Mouse (Mus musculus) CH12.LX (cell line): ENCODE measurements around the gene Ttc9c. TPM values are rescaled to one million over a fixed set of nuclear protein-coding genes. Genes with fewer than 3 reads are reported as not detected.
A peak's percentile ranks its signal among the peaks of the same experiment; 100 is the strongest.

Source experiments
- DNase-seq: peaks from one replicate; pipeline ENCODE4 v3.0.0-alpha.2; 2013; ENCODE audit errors: extremely low read depth
- H3K27ac ChIP-seq: 2 replicates; pipeline ENCODE4 v1.5.1; 2012; ENCODE audit warnings: low read depth, mild to moderate bottlenecking, control low read depth, moderate library complexity; ENCODE audit not compliant: insufficient read depth
- H3K27me3 ChIP-seq: replicated peaks from 2 replicates; pipeline ENCODE3; 2012; ENCODE audit warnings: inconsistent platforms
- H3K36me3 ChIP-seq, 2 experiments: replicated peaks in 1 of 2; 2 replicates each; pipeline versions ENCODE3 to v1.6.1; 2012; ENCODE audit warnings: inconsistent platforms in 1 of 2, low read length in 1 of 2, mild to moderate bottlenecking in 1 of 2, mixed read lengths in 1 of 2, moderate library complexity in 1 of 2; ENCODE audit not compliant: control insufficient read depth in 1 of 2, insufficient read depth in 1 of 2
- H3K4me1 ChIP-seq, 2 experiments: 2 replicates each; pipeline ENCODE4 v1.6.1; 2012; ENCODE audit warnings: inconsistent platforms in 1 of 2, moderate library complexity in 1 of 2; ENCODE audit not compliant: insufficient read depth in 2 of 2, control insufficient read depth in 1 of 2
- H3K4me2 ChIP-seq: 2 replicates; pipeline ENCODE4 v1.6.1; 2012; ENCODE audit warnings: low read depth, mild to moderate bottlenecking, control low read depth; ENCODE audit not compliant: poor library complexity, insufficient read depth, severe bottlenecking
- H3K4me3 ChIP-seq, 3 experiments: fragments of 150-350 bp in 1 of 3; sonication (generic) in 1 of 3; replicated peaks in 1 of 3; 2 replicates each; pipeline versions ENCODE3 to v1.5.1; 2011 to 2012; ENCODE audit warnings: low read depth in 2 of 3, low read length in 2 of 3, mild to moderate bottlenecking in 2 of 3, moderate library complexity in 2 of 3, control low read depth in 1 of 3, improper control_type of control experiment in 1 of 3, inconsistent platforms in 1 of 3, mixed read lengths in 1 of 3; ENCODE audit not compliant: poor library complexity in 1 of 3
- H3K79me2 ChIP-seq: replicated peaks from 2 replicates; pipeline ENCODE4 v1.6.1; 2012; ENCODE audit warnings: mild to moderate bottlenecking, moderate library complexity; ENCODE audit not compliant: control insufficient read depth, poor library complexity, insufficient read depth, severe bottlenecking; ENCODE audit errors: extremely low read depth
- H3K9ac ChIP-seq: 2 replicates; pipeline ENCODE4 v1.6.1; 2012; ENCODE audit warnings: low read depth, mild to moderate bottlenecking, control low read depth, moderate library complexity; ENCODE audit not compliant: insufficient read depth
- H3K9me3 ChIP-seq: replicated peaks from 2 replicates; pipeline ENCODE3; 2012; ENCODE audit warnings: low read length, inconsistent platforms, mixed read lengths
- BHLHE40 ChIP-seq: IDR thresholded peaks from 2 replicates; pipeline ENCODE4 v1.6.1; 2011; ENCODE audit warnings: mild to moderate bottlenecking, low read depth, low read length, improper control_type of control experiment
- CHD1 ChIP-seq: IDR thresholded peaks from 2 replicates; pipeline ENCODE4 v1.6.1; 2012; ENCODE audit warnings: low read depth, low read length, improper control_type of control experiment, inconsistent platforms
- CTCF ChIP-seq, 2 experiments: IDR thresholded peaks in 1 of 2; conservative IDR thresholded peaks in 1 of 2; 2 replicates each; pipeline ENCODE4 v1.5.1; 2011 to 2012; ENCODE audit warnings: low read depth in 2 of 2, low read length in 2 of 2, improper control_type of control experiment in 1 of 2, inconsistent platforms in 1 of 2, mild to moderate bottlenecking in 1 of 2, moderate library complexity in 1 of 2
- E2F4 ChIP-seq: IDR thresholded peaks from 2 replicates; pipeline ENCODE4 v1.6.1; 2011; ENCODE audit warnings: low read depth, low read length, improper control_type of control experiment; ENCODE audit not compliant: insufficient replicate concordance
- ELF1 ChIP-seq: IDR thresholded peaks from 2 replicates; pipeline ENCODE4 v1.6.1; 2014; ENCODE audit warnings: low read depth, mild to moderate bottlenecking, inconsistent platforms, low read length, improper control_type of control experiment
- HCFC1 ChIP-seq: IDR thresholded peaks from 2 replicates; pipeline ENCODE4 v1.6.1; 2012; ENCODE audit warnings: low read depth, mild to moderate bottlenecking, inconsistent platforms, low read length, improper control_type of control experiment
- JUND ChIP-seq: conservative IDR thresholded peaks from 2 replicates; pipeline ENCODE4 v1.6.1; 2011; ENCODE audit warnings: low read depth, low read length, improper control_type of control experiment
- KAT2A ChIP-seq: IDR thresholded peaks from 2 replicates; pipeline ENCODE4 v1.6.1; 2012; ENCODE audit warnings: low read length, improper control_type of control experiment, inconsistent platforms; ENCODE audit not compliant: insufficient replicate concordance
- MAZ ChIP-seq: IDR thresholded peaks from 2 replicates; pipeline ENCODE4 v1.6.1; 2012; ENCODE audit warnings: low read depth, mild to moderate bottlenecking, inconsistent platforms, low read length, improper control_type of control experiment, moderate library complexity
- MEF2A ChIP-seq: IDR thresholded peaks from 2 replicates; pipeline ENCODE4 v1.6.1; 2014; ENCODE audit warnings: low read depth, mild to moderate bottlenecking, inconsistent platforms, low read length, improper control_type of control experiment, borderline replicate concordance
- MXI1 ChIP-seq: IDR thresholded peaks from 2 replicates; pipeline ENCODE4 v1.6.1; 2011; ENCODE audit warnings: mild to moderate bottlenecking, low read depth, low read length, improper control_type of control experiment
- MYC ChIP-seq: IDR thresholded peaks from 2 replicates; pipeline ENCODE4 v1.6.1; 2011; ENCODE audit warnings: low read depth, mild to moderate bottlenecking, improper control_type of control experiment, low read length
- NELFE ChIP-seq: IDR thresholded peaks from 2 replicates; pipeline ENCODE4 v1.6.1; 2011; ENCODE audit warnings: low read depth, low read length, improper control_type of control experiment
- POLR2A ChIP-seq: IDR thresholded peaks from 2 replicates; pipeline ENCODE4 v1.6.1; 2011; ENCODE audit warnings: low read depth, mild to moderate bottlenecking, improper control_type of control experiment, low read length
- RAD21 ChIP-seq: IDR thresholded peaks from 2 replicates; pipeline ENCODE4 v1.6.1; 2011; ENCODE audit warnings: low read depth, mild to moderate bottlenecking, low read length, improper control_type of control experiment, moderate library complexity
- SIN3A ChIP-seq: IDR thresholded peaks from 2 replicates; pipeline ENCODE4 v1.6.1; 2012; ENCODE audit warnings: low read length, improper control_type of control experiment, inconsistent platforms
- SMC3 ChIP-seq: IDR thresholded peaks from 2 replicates; pipeline ENCODE4 v1.6.1; 2011; ENCODE audit warnings: low read depth, low read length, improper control_type of control experiment
- TBP ChIP-seq: conservative IDR thresholded peaks from 2 replicates; pipeline ENCODE4 v1.6.1; 2011; ENCODE audit warnings: low read depth, low read length, improper control_type of control experiment
- TCF12 ChIP-seq: IDR thresholded peaks from 2 replicates; pipeline ENCODE4 v1.6.1; 2014; ENCODE audit warnings: low read depth, mild to moderate bottlenecking, inconsistent platforms, low read length, improper control_type of control experiment
- USF1 ChIP-seq: IDR thresholded peaks from 2 replicates; pipeline ENCODE4 v1.6.1; 2014; ENCODE audit warnings: low read depth, mild to moderate bottlenecking, inconsistent platforms, low read length, improper control_type of control experiment
- USF2 ChIP-seq: conservative IDR thresholded peaks from 2 replicates; pipeline ENCODE4 v1.6.1; 2011; ENCODE audit warnings: low read depth, low read length, improper control_type of control experiment
- ZKSCAN1 ChIP-seq: IDR thresholded peaks from 2 replicates; pipeline ENCODE4 v1.6.1; 2012; ENCODE audit warnings: low read depth, inconsistent platforms, low read length, improper control_type of control experiment, borderline replicate concordance
- ZMIZ1 ChIP-seq: IDR thresholded peaks from 2 replicates; pipeline ENCODE4 v1.6.1; 2012; ENCODE audit warnings: low read depth, mild to moderate bottlenecking, inconsistent platforms, low read length, improper control_type of control experiment
- ZNF384 ChIP-seq: IDR thresholded peaks from 2 replicates; pipeline ENCODE4 v1.6.1; 2012; ENCODE audit warnings: low read depth, low read length, improper control_type of control experiment, inconsistent platforms
- dilution Hi-C: fragments of 300-500 bp; cut with MboI; formaldehyde crosslinking; loops from 2 replicates; pipeline ENCODE4 v1.14.3; 2020; ENCODE audit warnings: low sequenced_read_pairs; ENCODE audit not compliant: extremely low pct_unique_long_range_greater_than_20kb, extremely low pct_ligation_motif_present
- in situ Hi-C: fragments of 300-500 bp; cut with MboI; formaldehyde crosslinking; loops from 3 replicates; pipeline ENCODE4 v1.14.3; 2019; ENCODE audit warnings: low sequenced_read_pairs, low pct_ligation_motif_present, low pct_unique_long_range_greater_than_20kb, mixed read lengths
- polyA plus RNA-seq: library from polyadenylated mRNA; unstranded; fragments of >175 nt; gene quantifications from 2 replicates; pipeline ENCODE4 v1.2.1, GENCODE M21; 2012; ENCODE audit warnings: low read depth; ENCODE audit not compliant: insufficient read length
- total RNA-seq, 2 experiments: library from RNA; depleted of rRNA; stranded (reverse); fragments of 300-350 nt in 1 of 2; fragments of >200 nt in 1 of 2; gene quantifications; 2 replicates each; pipeline ENCODE4 v1.2.3; 2012 to 2014

Ttc9c gene
- total and polyA plus RNA-seq, 3 experiments = 42.0 to 56.5 (median 44.7) TPM

- Histone ChIP-seq H3K27ac (no peak overlapping the region), H3K9ac (no peak overlapping the region), H3K4me1 (peaks cover 2 to 17% of the 10 kb centered on the region in 2 experiments; a peak in 3 of 4 replicates), H3K4me2 (no peak overlapping the region), H3K4me3 (no peak overlapping the region), H3K79me2 (no peaks in the 10 kb centered on the region; the same call in 1 of the 2 replicates), H3K36me3 (peaks cover 15 to 35% of the 10 kb centered on the region in 2 experiments), H3K27me3 (no peaks in the 10 kb centered on the region), H3K9me3 (peaks cover 12% of the 10 kb centered on the region)
- TF ChIP-seq CTCF (conservative IDR thresholded peaks at IDR 0.05 in 1 of 2, IDR thresholded peaks at IDR 0.05 in 1 of 2; ENCODE audit: low read depth in 2 of 2, low read length in 2 of 2) = no peak
- no peak for TF ChIP-seq TCF12
- no peak for TF ChIP-seq ZMIZ1
- no peak for TF ChIP-seq MEF2A
- TF ChIP-seq CHD1 = no peak
- no peak for TF ChIP-seq RAD21
- dilution Hi-C loops (no loop called here), in situ Hi-C loops (no loop called here)
- no peak for DNase-seq
Observed at GRCm38 (mm10) chr19:8789171-8789570, 30.0 kb downstream of the Ttc9c start.

GRCm38 (mm10) chr19:8788521-8788920, 30.6 kb downstream of the Ttc9c start:
- no peak for DNase-seq
- Histone ChIP-seq H3K4me2 (no peak overlapping the region), H3K4me1 (peaks cover 2 to 17% of the 10 kb centered on the region in 2 experiments; a peak in 3 of 4 replicates), H3K36me3 (peaks cover 12 to 33% of the 10 kb centered on the region in 2 experiments), H3K9me3 (peaks cover 6% of the 10 kb centered on the region), H3K9ac (no peak overlapping the region), H3K79me2 (no peaks in the 10 kb centered on the region; the same call in 1 of the 2 replicates), H3K27me3 (no peaks in the 10 kb centered on the region), H3K27ac (no peak overlapping the region), H3K4me3 (no peak overlapping the region)
- in situ Hi-C loops (no loop called here), dilution Hi-C loops (no loop called here)
- no peak for TF ChIP-seq NELFE
- TF ChIP-seq ZNF384 = peak; percentile 56

- dilution Hi-C loops = no loop called here
- 0 out of 2 replicates have a peak, but pooled peaks have one; percentile 3 for TF ChIP-seq MYC
- no peak for TF ChIP-seq MAZ
- TF ChIP-seq HCFC1 = peak; percentile 73
- TF ChIP-seq SIN3A = peak; percentile 91
- no peak for TF ChIP-seq ZKSCAN1
- peak; percentile 98 for TF ChIP-seq BHLHE40
- TF ChIP-seq E2F4 = 0 out of 2 replicates have a peak, but pooled peaks have one; percentile 61
- peak; percentile 96 for TF ChIP-seq USF2
- peak; percentile 93 for TF ChIP-seq USF1
- TF ChIP-seq MXI1 = peak; percentile 89
- TF ChIP-seq JUND = no peak
- TF ChIP-seq SMC3 = no peak
- 0 out of 2 replicates have a peak, but pooled peaks have one; percentile 27 for TF ChIP-seq KAT2A
- TF ChIP-seq POLR2A = peak; percentile 81
- TF ChIP-seq ZNF384 = peak; percentile 61
- TF ChIP-seq TCF12 = peak; percentile 68; the same call in 1 of the 2 replicates
- peak; percentile 96 for TF ChIP-seq TBP
- peak; percentile 56 for TF ChIP-seq ELF1
Observed at GRCm38 (mm10) chr19:8786008-8786781, 32.9 kb downstream of the Ttc9c start, which contains the start of gene Taf6l. Gene Taf6l (minus strand): TSS chr19:8786417.

More at GRCm38 (mm10) chr19:8786008-8786781, 32.9 kb downstream of the Ttc9c start, which contains the start of gene Taf6l:
- Histone ChIP-seq H3K4me1 (peaks cover 2 to 17% of the 10 kb centered on the region in 2 experiments; a peak in 3 of 4 replicates), H3K27ac (no peak within 1 kb of the TSS), H3K27me3 (no peaks in the 10 kb centered on the region), H3K9me3 (no peaks in the 10 kb centered on the region), H3K4me3 (peak within 1 kb of the TSS; percentile 66 to 93 (median 73)), H3K9ac (peak within 1 kb of the TSS; percentile 68), H3K4me2 (peak within 1 kb of the TSS; percentile 84), H3K36me3 (peaks cover 20 to 39% of the 10 kb centered on the region in 2 experiments), H3K79me2 (no peaks in the 10 kb centered on the region; the same call in 1 of the 2 replicates)
- peak; percentile 98 for DNase-seq
- in situ Hi-C loops = no loop called here
